Mouse (Mus musculus): ENCODE results near the gene Smurf2. TPM values are rescaled to one million over a fixed set of nuclear protein-coding genes. Genes with fewer than 3 reads are reported as not detected.

Smurf2 gene
- polyA plus RNA-seq, 1 experiment, result not detected

DNA sequence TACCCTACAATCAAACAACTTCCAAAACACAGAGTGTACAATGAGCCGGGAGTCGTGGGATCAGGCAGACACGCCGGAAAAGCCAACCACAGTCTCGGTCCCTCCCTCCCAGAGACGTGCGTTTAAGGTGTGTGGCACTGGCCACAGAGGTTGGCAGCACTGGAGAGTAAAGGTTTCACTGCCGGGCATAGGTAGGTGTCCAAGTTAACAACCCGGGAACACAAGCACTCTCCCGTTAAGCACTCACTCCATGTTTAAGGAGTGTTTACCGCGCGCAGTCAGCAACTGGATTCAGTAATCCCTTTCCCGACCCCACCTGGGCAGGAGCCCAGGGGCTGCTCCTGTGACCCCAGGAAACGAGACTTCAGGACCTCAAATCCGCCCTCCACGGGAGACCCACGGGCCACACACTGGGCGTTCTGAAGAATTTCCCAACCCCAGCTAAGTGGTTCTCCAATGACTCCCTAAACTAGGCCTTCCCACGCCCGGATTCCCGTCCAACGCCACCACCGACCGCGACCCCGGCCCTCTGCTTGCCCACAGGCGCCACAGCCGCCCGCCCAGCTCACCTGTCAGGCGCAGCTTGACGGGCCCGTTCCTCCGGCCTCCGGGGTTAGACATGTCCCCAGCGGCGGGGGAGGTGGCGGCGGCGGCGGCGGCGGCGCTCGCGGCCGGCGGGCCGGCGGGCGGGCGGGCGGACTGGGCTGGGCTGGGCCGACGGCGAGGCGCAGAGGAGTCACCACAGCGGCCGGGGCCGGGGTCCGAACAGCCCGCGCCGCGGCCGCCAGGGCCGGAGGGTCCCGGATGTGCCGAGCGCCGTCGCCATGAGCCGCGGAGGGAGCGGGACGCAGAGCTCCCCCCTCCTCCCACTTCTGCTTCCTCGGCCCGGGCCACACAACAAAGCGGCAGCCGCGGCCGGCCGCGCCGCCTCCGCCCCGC, 634 bp downstream of the Smurf2 start:
- Histone ChIP-seq H3K4me1 (ENCODE audit: control insufficient read depth, insufficient read depth, low read length) (peaks cover 3% of the 10 kb centered on the region; the same call in 1 of the 2 replicates), H3K4me3 (ENCODE audit: insufficient read depth, low read depth, low read length) (peak overlapping the region; percentile 94), H3K27ac (ENCODE audit: insufficient read depth, low read depth, low read length) (0 out of 2 replicates have a peak overlapping the region, but pooled peaks have one; percentile 53)
- 2% methylated on average over 85 of the region's 87 CpGs for WGBS
- TF ChIP-seq CTCF (IDR thresholded peaks at IDR 0.05; ENCODE audit: insufficient read depth, low read depth, low read length) (no peak), POLR2A (IDR thresholded peaks at IDR 0.05; ENCODE audit: insufficient read depth, low read depth, low read length) (no peak)

DNA sequence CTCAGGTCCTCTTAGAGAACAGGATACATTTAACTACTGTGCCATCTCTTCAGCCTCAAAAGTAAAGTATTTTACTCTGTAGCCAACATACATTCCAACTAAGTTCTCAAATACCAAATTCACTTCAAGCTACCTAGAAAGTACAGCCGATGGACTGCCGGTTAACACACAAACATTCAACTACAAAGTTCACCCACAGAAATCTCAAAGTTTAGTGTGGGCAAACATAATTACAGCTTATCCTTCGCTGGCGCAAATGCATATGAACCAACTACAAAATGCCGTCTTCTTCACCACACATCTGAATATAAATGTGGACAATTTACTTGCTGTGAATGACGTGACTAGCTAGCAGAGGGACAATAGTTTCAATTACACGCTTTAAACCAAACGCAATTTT, 1.6 kb downstream of the Smurf2 start:
- no peak overlapping the region for H3K27ac ChIP-seq (ENCODE audit: insufficient read depth, low read depth, low read length)
- H3K4me1 ChIP-seq (ENCODE audit: control insufficient read depth, insufficient read depth, low read length), result peaks cover 3% of the 10 kb centered on the region; the same call in 1 of the 2 replicates
- TF ChIP-seq CTCF (IDR thresholded peaks at IDR 0.05; ENCODE audit: insufficient read depth, low read depth, low read length), result no peak
- no peak for TF ChIP-seq POLR2A (IDR thresholded peaks at IDR 0.05; ENCODE audit: insufficient read depth, low read depth, low read length)
- H3K4me3 ChIP-seq (ENCODE audit: insufficient read depth, low read depth, low read length), result no peak overlapping the region
- WGBS, result 6% methylated on average over 8 of the region's 8 CpGs

DNA sequence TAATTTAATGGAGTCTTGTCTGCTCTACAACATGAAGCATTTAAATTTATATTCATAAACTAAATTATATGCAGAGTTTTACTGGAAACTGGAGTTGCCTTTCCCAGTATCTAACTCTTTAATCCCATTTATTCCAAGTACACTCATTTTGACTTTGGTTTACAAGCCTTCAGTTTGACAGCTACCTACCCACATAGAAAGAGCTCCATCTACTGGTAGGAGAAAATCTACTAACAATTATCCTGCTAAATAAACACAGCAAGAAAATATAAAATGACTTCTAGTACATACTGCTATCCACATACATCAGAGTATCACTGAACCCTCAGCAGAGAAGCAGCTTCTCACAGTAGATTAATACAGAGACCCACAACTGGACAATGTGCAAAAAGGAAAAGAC, 9.3 kb downstream of the Smurf2 start:
- TF ChIP-seq POLR2A (IDR thresholded peaks at IDR 0.05; ENCODE audit: insufficient read depth, low read depth, low read length) (no peak), CTCF (IDR thresholded peaks at IDR 0.05; ENCODE audit: insufficient read depth, low read depth, low read length) (no peak)
- H3K27ac ChIP-seq (ENCODE audit: insufficient read depth, low read depth, low read length), result no peak overlapping the region
- H3K4me3 ChIP-seq (ENCODE audit: insufficient read depth, low read depth, low read length), result no peak overlapping the region
- H3K4me1 ChIP-seq (ENCODE audit: control insufficient read depth, insufficient read depth, low read length), result no peaks in the 10 kb centered on the region

DNA sequence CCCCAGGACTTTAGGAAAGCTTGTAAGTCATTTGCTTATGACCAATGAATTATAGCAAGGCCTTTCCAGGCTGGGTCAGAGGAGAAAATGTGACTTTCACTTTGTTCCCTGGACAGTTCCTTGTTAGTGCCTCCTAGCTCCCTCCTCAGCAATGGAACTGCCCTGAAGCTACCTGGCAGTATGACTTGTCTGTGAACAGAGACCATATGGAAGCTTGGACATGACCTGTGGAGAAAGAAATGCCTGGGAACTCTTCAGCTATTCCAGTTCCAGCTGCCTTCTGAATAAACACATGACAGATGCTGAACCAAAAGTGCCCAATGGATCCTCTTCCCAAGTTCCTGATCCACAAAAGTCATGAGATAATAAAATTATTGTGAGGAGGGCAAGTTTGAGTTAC, 12.5 kb downstream of the Smurf2 start:
- no peak for TF ChIP-seq POLR2A (IDR thresholded peaks at IDR 0.05; ENCODE audit: insufficient read depth, low read depth, low read length)
- TF ChIP-seq CTCF (IDR thresholded peaks at IDR 0.05; ENCODE audit: insufficient read depth, low read depth, low read length), result no peak
- Histone ChIP-seq H3K4me1 (ENCODE audit: control insufficient read depth, insufficient read depth, low read length) (no peaks in the 10 kb centered on the region), H3K27ac (ENCODE audit: insufficient read depth, low read depth, low read length) (no peak overlapping the region), H3K4me3 (ENCODE audit: insufficient read depth, low read depth, low read length) (no peak overlapping the region)

DNA sequence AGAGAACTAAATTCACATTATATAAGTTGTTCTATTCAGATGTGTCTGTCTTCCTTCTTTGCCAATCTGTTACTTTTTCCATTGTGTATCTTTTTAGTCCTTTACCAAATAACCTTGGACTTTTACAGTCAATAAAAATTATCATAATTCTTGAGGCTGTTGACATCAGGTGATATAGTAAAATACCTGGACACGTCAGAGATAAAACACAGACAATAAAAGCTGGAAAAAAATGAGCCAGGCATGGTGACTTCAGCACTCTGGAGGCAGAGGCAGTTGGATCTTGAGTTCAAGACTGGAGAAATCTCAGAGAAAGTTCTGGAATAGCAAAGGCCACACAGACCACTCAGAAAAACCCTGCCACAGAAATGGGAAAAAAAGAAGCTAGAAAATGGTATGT, 13.3 kb downstream of the Smurf2 start:
- no peak for TF ChIP-seq POLR2A (IDR thresholded peaks at IDR 0.05; ENCODE audit: insufficient read depth, low read depth, low read length)
- no peak for TF ChIP-seq CTCF (IDR thresholded peaks at IDR 0.05; ENCODE audit: insufficient read depth, low read depth, low read length)
- Histone ChIP-seq H3K27ac (ENCODE audit: insufficient read depth, low read depth, low read length) (no peak overlapping the region), H3K4me1 (ENCODE audit: control insufficient read depth, insufficient read depth, low read length) (no peaks in the 10 kb centered on the region), H3K4me3 (ENCODE audit: insufficient read depth, low read depth, low read length) (no peak overlapping the region)
- 93% methylated on average over 1 of the region's 1 CpGs for WGBS

DNA sequence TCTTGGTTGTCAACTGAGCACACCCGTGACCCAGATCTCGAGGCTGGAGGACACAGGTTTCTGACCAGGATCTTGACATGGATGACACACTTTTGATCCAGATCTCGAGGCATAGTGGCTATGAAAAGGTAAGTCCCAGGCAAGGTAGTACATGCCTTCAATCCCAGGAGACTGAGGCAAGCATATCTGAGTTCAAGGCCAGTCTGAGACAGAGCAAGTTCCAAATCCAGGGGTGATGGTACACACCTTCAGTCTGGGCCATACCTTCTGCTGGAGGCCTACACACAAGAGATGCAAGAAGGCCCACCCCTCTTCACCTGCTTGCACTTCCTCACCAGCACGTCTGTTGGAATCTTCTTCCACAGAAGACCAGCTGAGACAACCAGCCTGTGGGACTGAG, 14.8 kb downstream of the Smurf2 start:
- WGBS, result 93% methylated on average over 4 of the region's 4 CpGs
- Histone ChIP-seq H3K27ac (ENCODE audit: insufficient read depth, low read depth, low read length) (no peak overlapping the region), H3K4me1 (ENCODE audit: control insufficient read depth, insufficient read depth, low read length) (no peaks in the 10 kb centered on the region), H3K4me3 (ENCODE audit: insufficient read depth, low read depth, low read length) (no peak overlapping the region)
- TF ChIP-seq CTCF (IDR thresholded peaks at IDR 0.05; ENCODE audit: insufficient read depth, low read depth, low read length) (no peak), POLR2A (IDR thresholded peaks at IDR 0.05; ENCODE audit: insufficient read depth, low read depth, low read length) (no peak)

DNA sequence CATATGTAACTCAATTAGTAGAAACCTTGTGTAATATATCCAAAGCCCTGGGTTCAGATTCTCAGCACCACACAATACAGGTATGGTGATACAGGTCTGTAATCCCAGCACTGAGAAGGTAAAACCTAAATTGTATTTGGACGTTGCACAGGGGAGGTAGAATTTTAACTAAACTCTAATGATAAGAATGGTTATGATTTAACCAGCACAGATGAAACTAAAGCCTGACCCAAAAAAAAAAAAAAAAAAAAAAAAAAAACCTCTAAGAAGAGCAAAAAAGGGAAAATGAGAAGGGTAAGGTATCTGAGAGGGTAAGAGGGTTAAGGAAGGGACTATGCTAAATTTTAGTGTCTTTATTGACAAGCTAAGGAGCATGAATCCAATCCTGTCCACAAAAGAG, 20.7 kb downstream of the Smurf2 start:
- TF ChIP-seq CTCF (IDR thresholded peaks at IDR 0.05; ENCODE audit: insufficient read depth, low read depth, low read length) (no peak), POLR2A (IDR thresholded peaks at IDR 0.05; ENCODE audit: insufficient read depth, low read depth, low read length) (no peak)
- Histone ChIP-seq H3K4me1 (ENCODE audit: control insufficient read depth, insufficient read depth, low read length) (no peaks in the 10 kb centered on the region), H3K27ac (ENCODE audit: insufficient read depth, low read depth, low read length) (no peak overlapping the region), H3K4me3 (ENCODE audit: insufficient read depth, low read depth, low read length) (no peak overlapping the region)
- 87% methylated on average over 1 of the region's 1 CpGs for WGBS

DNA sequence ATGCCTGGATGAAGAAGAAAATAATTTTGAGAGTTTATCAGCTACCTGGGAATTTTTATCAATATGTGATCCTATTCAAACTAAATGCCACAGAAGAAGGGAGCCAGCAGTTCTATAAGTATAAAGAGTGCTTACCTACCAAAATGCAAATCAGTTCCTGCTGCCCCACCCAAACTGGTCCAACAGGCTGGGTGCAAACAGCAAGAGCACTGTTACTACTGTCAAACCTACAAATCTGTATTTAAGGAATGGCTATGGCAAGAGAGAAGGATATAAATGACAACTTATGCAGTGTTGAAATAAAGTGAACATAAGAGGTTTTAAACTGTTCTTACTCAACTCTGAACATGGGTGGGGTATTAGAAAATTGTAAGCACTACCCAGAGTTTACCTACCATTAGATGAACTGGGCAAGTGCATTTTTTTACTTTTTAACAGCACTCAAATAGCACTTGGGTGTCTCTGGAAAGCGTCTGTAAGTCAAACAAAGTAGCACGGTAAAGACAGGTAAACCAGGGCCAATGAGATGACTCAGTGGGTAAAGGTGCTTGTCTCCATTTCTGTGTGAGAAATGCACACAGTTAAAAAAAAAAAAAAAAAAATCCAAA, 23.9 kb downstream of the Smurf2 start:
- H3K27ac ChIP-seq (ENCODE audit: insufficient read depth, low read depth, low read length), result no peak overlapping the region
- TF ChIP-seq POLR2A (IDR thresholded peaks at IDR 0.05; ENCODE audit: insufficient read depth, low read depth, low read length) (no peak), CTCF (IDR thresholded peaks at IDR 0.05; ENCODE audit: insufficient read depth, low read depth, low read length) (no peak)
- WGBS, result 79% methylated on average over 2 of the region's 2 CpGs

DNA sequence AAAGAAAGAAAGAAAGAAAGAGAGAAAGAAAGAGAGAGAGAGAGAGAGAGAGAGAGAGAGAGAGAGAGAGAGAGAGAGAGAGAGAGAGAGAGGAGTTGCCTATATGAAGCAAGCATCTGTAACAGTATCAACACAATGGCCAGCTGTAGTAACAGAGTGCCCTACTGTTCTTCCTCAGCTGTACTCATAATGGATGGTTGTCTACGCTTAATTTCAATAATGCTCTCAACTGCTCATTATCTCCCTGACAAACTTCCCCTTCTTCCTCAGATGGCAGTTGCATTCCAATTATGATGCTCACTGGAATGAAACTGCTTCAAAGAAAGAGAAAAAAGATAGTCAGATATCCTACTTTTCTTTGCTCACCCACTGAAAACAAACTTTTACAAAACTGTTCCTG, 36.9 kb downstream of the Smurf2 start:
- no peak for TF ChIP-seq POLR2A (IDR thresholded peaks at IDR 0.05; ENCODE audit: insufficient read depth, low read depth, low read length)
- TF ChIP-seq CTCF (IDR thresholded peaks at IDR 0.05; ENCODE audit: insufficient read depth, low read depth, low read length), result no peak
- 24% methylated on average over 1 of the region's 1 CpGs for WGBS
- H3K4me3 ChIP-seq (ENCODE audit: insufficient read depth, low read depth, low read length), result no peak overlapping the region
- no peak overlapping the region for H3K27ac ChIP-seq (ENCODE audit: insufficient read depth, low read depth, low read length)
- H3K4me1 ChIP-seq (ENCODE audit: control insufficient read depth, insufficient read depth, low read length), result no peaks in the 10 kb centered on the region

More for the DNA sequence above, 23.9 kb downstream of the Smurf2 start:
- no peaks in the 10 kb centered on the region for H3K4me1 ChIP-seq (ENCODE audit: control insufficient read depth, insufficient read depth, low read length)
- no peak overlapping the region for H3K4me3 ChIP-seq (ENCODE audit: insufficient read depth, low read depth, low read length)
